Mouse (Mus musculus): Measurements from ENCODE around the gene Ddx24. TPM values are rescaled to one million over a fixed set of nuclear protein-coding genes. Genes with fewer than 3 reads are reported as not detected.

Gene Ddx24
- polyA plus RNA-seq, 1 experiment from 2014 or later = 139 TPM

DNA sequence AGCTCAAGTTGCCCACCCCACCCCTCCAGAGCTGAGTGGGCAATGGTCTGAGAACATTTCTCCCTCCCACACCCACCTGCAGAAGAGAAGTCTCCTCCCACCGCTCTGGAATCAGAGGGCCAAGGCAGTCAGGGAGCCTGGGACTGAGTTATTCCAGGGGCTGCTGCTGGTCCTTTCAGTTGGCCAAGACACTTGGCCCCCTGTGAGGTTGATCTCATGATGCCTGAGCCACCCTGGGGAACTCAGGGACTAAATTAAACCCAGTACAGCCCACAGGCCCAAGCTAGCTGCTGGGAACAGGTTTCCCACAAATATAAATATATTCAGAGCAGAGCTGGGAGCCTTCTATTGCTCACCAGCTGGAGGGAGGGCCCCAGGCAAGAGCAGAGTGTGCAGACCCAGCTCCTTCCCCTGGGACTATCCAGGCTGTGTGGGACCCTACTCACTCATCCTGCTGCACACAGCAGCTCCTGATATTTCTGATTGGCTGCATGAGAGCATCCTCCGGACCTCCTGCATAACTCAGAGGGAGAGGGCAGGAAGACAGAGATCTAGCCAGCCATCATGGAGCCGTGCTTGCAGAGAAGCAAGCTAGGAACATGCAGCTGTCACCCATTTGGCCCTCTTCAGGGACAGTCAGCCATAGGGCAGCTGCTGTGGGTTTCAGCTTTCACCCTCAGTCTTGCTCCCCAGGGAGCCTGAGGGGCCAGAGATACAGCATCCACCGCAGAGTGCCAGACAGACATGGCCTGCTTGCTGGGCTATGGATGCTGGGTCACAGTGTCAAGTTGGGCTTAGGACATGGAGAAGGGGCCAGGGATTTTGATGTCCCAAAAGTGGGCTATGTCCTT, 66.5 kb downstream of the Ddx24 start:
- Histone ChIP-seq H3K27ac (no peak overlapping the region), H3K36me3 (replicated peaks) (no peaks in the 10 kb centered on the region), H3K27me3 (replicated peaks) (no peaks in the 10 kb centered on the region), H3K4me2 (no peak overlapping the region), H3K9ac (no peak overlapping the region), H3K4me3 (no peak overlapping the region), H3K9me3 (no peaks in the 10 kb centered on the region), H3K4me1 (no peaks in the 10 kb centered on the region)
- WGBS = 70% methylated on average over 4 of the region's 4 CpGs
- no peak for ATAC-seq (replicated peaks)

DNA sequence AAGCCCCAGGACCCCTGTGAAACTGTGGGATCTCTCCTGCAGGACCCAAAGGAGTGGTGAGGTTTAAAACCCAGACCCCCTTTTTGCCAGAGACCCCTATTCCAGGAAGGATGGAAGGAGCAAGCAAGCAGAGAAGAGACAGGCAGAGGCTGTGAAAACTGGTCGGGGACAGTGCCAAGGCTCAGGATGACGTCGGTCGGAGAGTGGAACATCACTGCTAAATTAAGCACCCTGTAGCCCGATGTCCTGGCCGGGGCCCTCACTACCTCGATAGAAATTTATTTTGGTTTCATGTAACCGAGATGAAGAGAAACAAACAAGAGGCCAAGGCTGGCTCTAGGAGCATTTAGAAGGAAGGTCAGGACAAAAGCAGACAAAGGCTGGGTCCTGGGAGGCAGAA, 67.4 kb downstream of the Ddx24 start:
- Histone ChIP-seq H3K27me3 (replicated peaks) (no peaks in the 10 kb centered on the region), H3K4me2 (no peak overlapping the region), H3K36me3 (replicated peaks) (no peaks in the 10 kb centered on the region), H3K4me3 (no peak overlapping the region), H3K27ac (no peak overlapping the region), H3K4me1 (no peaks in the 10 kb centered on the region), H3K9me3 (no peaks in the 10 kb centered on the region), H3K9ac (no peak overlapping the region)
- no peak for ATAC-seq (replicated peaks)
- 72% methylated on average over 8 of the region's 8 CpGs for WGBS

Other genes with a start within 250 kb of the Ddx24 start
- gene Prima1, start 183.7 kb downstream of the Ddx24 start, polyA plus RNA-seq (2015; fragmentation: Nextera tagmentation; extraction: Ambion mirVana) = 1.2 and 1.5 TPM in 2 replicates
- 7.7 and 11.2 TPM in 2 replicates for gene Fam181a, start 114.9 kb downstream of the Ddx24 start, polyA plus RNA-seq (2015; fragmentation: Nextera tagmentation; extraction: Ambion mirVana)
- gene Asb2, start 69.8 kb downstream of the Ddx24 start, polyA plus RNA-seq (2015; fragmentation: Nextera tagmentation; extraction: Ambion mirVana) = 0.81 and 1.1 TPM in 2 replicates
- gene Otub2, start 37.1 kb downstream of the Ddx24 start, polyA plus RNA-seq (2015; fragmentation: Nextera tagmentation; extraction: Ambion mirVana) = 23.9 and 28.4 TPM in 2 replicates
- 1.8 and 2.0 TPM in 2 replicates for gene 9330161L09Rik, start 18.0 kb downstream of the Ddx24 start, polyA plus RNA-seq (2015; fragmentation: Nextera tagmentation; extraction: Ambion mirVana)
- gene Ifi27, start 8.4 kb upstream of the Ddx24 start, polyA plus RNA-seq (2015; fragmentation: Nextera tagmentation; extraction: Ambion mirVana) = 15.1 and 15.4 TPM in 2 replicates
- gene Ifi27l2a, start 17.9 kb upstream of the Ddx24 start, polyA plus RNA-seq (2015; fragmentation: Nextera tagmentation; extraction: Ambion mirVana) = 6.2 and 10.0 TPM in 2 replicates
- gene Ifi27l2b, start 31.4 kb upstream of the Ddx24 start, polyA plus RNA-seq (2015; fragmentation: Nextera tagmentation; extraction: Ambion mirVana) = not detected in 2 replicates
- gene Ppp4r4, start 106.5 kb upstream of the Ddx24 start, polyA plus RNA-seq (2015; fragmentation: Nextera tagmentation; extraction: Ambion mirVana) = 2.7 and 2.9 TPM in 2 replicates
- 0.04 and 0.09 TPM in 2 replicates for gene Serpina10, start 205.6 kb upstream of the Ddx24 start, polyA plus RNA-seq (2015; fragmentation: Nextera tagmentation; extraction: Ambion mirVana)
- 1.2 TPM in 1 of 2 replicates, not detected in the other for gene Serpina6, start 231.4 kb upstream of the Ddx24 start, polyA plus RNA-seq (2015; fragmentation: Nextera tagmentation; extraction: Ambion mirVana)

Data from midbrain, embryonic 15.5 days (tissue).